In genomic region chr14:12333622-12334021, GRCm38 (mm10) we compare ENCODE assay signal across 1 mouse cellular context.
A peak's percentile ranks its signal among the peaks of the same experiment; 100 is the strongest.
TF ChIP-seq lines count a peak whose summit lies in the region.

No protein-coding gene starts in this region.

TF ChIP-seq in CH12.LX, 34 proteins besides CTCF, POLR2A, EP300 and RAD21:
- TF ChIP-seq TBP (conservative IDR thresholded peaks at IDR 0.05; ENCODE audit: low read depth, low read length): no peak
- TF ChIP-seq ETS1 (conservative IDR thresholded peaks at IDR 0.05; ENCODE audit: low read depth, low read length): no peak
- peak; percentile 60 for TF ChIP-seq SMC3 (IDR thresholded peaks at IDR 0.05; ENCODE audit: low read depth, low read length)
